Mouse (Mus musculus) heart, postnatal 25 days (tissue): Measurements from ENCODE around the gene Rtn4rl1. TPM values are rescaled to one million over a fixed set of nuclear protein-coding genes. Genes with fewer than 3 reads are reported as not detected.
"Not testable (repeated sequence)": the region's sequence is repeated elsewhere in the genome, so short reads cannot be mapped to it uniquely, and the experiment has no call there.

Experiments
- DNase-seq: peaks from one replicate; pipeline ENCODE4 v3.0.0; 2022; ENCODE audit warnings: low spot score
- intact Hi-C: fragments of 180-260 bp; cut with DNase I; formaldehyde crosslinking; loops from one replicate; pipeline ENCODE4 v1.15.1; 2025
- total RNA-seq, 2 experiments: library from RNA; stranded (reverse); gene quantifications; 2 replicates each; pipeline ENCODE4 v1.2.3; 2021

Rtn4rl1 gene
- total RNA-seq, 2 experiments from 2014 or later = 9.7 to 9.8 TPM

GRCm38 (mm10) chr11:75164750-75165149 lies 28.8 kb upstream of the Rtn4rl1 start:
- no peak for DNase-seq

GRCm38 (mm10) chr11:75165441-75166192 lies 28.0 kb upstream of the Rtn4rl1 start:
- intact Hi-C loops = loop anchor here (1.0 to 5.0 kb wide), 4 partner anchors 31 to 238 kb away; partner anchors contain the start of genes Smg6 and Srr
- DNase-seq = peak; percentile 76

More at GRCm38 (mm10) chr11:75164750-75165149, 28.8 kb upstream of the Rtn4rl1 start:
- intact Hi-C loops = loop anchor here (1.0 to 5.0 kb wide), 4 partner anchors 30 to 237 kb away; partner anchors contain the start of genes Smg6 and Srr

- intact Hi-C loops = loop anchor here (5.0 kb wide), 1 partner anchor 239 kb away; the partner anchor contains the start of genes Smg6 and Srr
- DNase-seq = no peak
Measured at GRCm38 (mm10) chr11:75166193-75166842, 27.3 kb upstream of the Rtn4rl1 start.

- no peak for DNase-seq
- intact Hi-C loops = loop anchor here (5.0 kb wide), 1 partner anchor 240 kb away; the partner anchor contains the start of genes Smg6 and Srr
Measured at GRCm38 (mm10) chr11:75166861-75167642, 26.5 kb upstream of the Rtn4rl1 start.

- intact Hi-C loops = loop anchor here (5.0 kb wide), 1 partner anchor 241 kb away; the partner anchor contains the start of genes Smg6 and Srr
- DNase-seq = no peak
Measured at GRCm38 (mm10) chr11:75167643-75168589, 25.7 kb upstream of the Rtn4rl1 start.

GRCm38 (mm10) chr11:75168590-75169361 lies 24.8 kb upstream of the Rtn4rl1 start:
- intact Hi-C loops = loop anchor here (5.0 kb wide), 1 partner anchor 241 kb away; the partner anchor contains the start of genes Smg6 and Srr
- peak; percentile 82 for DNase-seq

- intact Hi-C loops = loop anchor here (1.0 to 10.0 kb wide), 5 partner anchors 188 to 345 kb away; partner anchors contain the start of genes Prpf8, Smg6 and Srr
- DNase-seq = no peak
Measured at GRCm38 (mm10) chr11:75169405-75170080, 24.0 kb upstream of the Rtn4rl1 start, which contains the start of gene Hic1. Gene Hic1, minus strand, starts transcription at chr11:75169519.

GRCm38 (mm10) chr11:75170136-75170751 lies 23.3 kb upstream of the Rtn4rl1 start:
- DNase-seq = peak; percentile 86
- intact Hi-C loops = loop anchor here (1.0 to 10.0 kb wide), 4 partner anchors 189 to 345 kb away; partner anchors contain the start of gene Prpf8

- intact Hi-C loops = loop anchor here (10.0 kb wide), 2 partner anchors 313 to 347 kb away; partner anchors contain the start of gene Prpf8
- no peak for DNase-seq
Measured at GRCm38 (mm10) chr11:75171186-75171865, 22.3 kb upstream of the Rtn4rl1 start.

GRCm38 (mm10) chr11:75172151-75173094 lies 21.2 kb upstream of the Rtn4rl1 start:
- no peak for DNase-seq
- intact Hi-C loops = loop anchor here (10.0 kb wide), 2 partner anchors 312 to 348 kb away; partner anchors contain the start of gene Prpf8

GRCm38 (mm10) chr11:75173095-75173798 lies 20.3 kb upstream of the Rtn4rl1 start:
- intact Hi-C loops = loop anchor here (10.0 kb wide), 2 partner anchors 312 to 348 kb away; partner anchors contain the start of gene Prpf8
- peak; percentile 63 for DNase-seq

- DNase-seq = no peak
- intact Hi-C loops = loop anchor here (10.0 kb wide), 2 partner anchors 311 to 349 kb away; partner anchors contain the start of gene Prpf8
Measured at GRCm38 (mm10) chr11:75173799-75174165, 19.8 kb upstream of the Rtn4rl1 start.

GRCm38 (mm10) chr11:75174574-75174973 lies 19.0 kb upstream of the Rtn4rl1 start:
- intact Hi-C loops = loop anchor here (10.0 kb wide), 2 partner anchors 310 to 350 kb away; partner anchors contain the start of gene Prpf8
- not testable (repeated sequence) for DNase-seq

- no peak for DNase-seq
- intact Hi-C loops = loop anchor here (5.0 to 10.0 kb wide), 3 partner anchors 224 to 353 kb away; partner anchors contain the start of gene Prpf8
Measured at GRCm38 (mm10) chr11:75178011-75178410, 15.6 kb upstream of the Rtn4rl1 start.
